Comparison of ENCODE assay signal across 8 mouse cellular contexts in genomic region chr9:62980162-62980776, GRCm38 (mm10). TPM values are rescaled to one million over a fixed set of nuclear protein-coding genes. Genes with fewer than 3 reads are reported as not detected.
A peak's percentile ranks its signal among the peaks of the same experiment; 100 is the strongest.
DNase-seq lines count a peak whose midpoint lies in the region; ATAC-seq and TF ChIP-seq lines count a peak whose summit lies in the region.

No protein-coding gene starts in this region.

- 1% methylated on average over 43 of the region's 63 CpGs for WGBS in embryonic facial prominence, embryonic 12.5 days

- peak overlapping the region; percentile 81 for H3K9ac ChIP-seq in embryonic facial prominence, embryonic 12.5 days

- H3K4me1 ChIP-seq in embryonic facial prominence, embryonic 12.5 days: peaks cover 7% of the 10 kb centered on the region

- H3K9me3 ChIP-seq in embryonic facial prominence, embryonic 12.5 days: no peaks in the 10 kb centered on the region

- peak overlapping the region; percentile 76 for H3K4me2 ChIP-seq in embryonic facial prominence, embryonic 12.5 days (replicated peaks)

- DNase-seq in T-cell, adult 2 months (ENCODE audit: low spot score): peak; percentile 8
- peak; percentile 45 to 47 for DNase-seq in heart, postnatal 14 days
- peak; percentile 29 to 43 for DNase-seq in layer of hippocampus, postnatal 14 days (ENCODE audit: low spot score in 2 of 2)
- peak; percentile 27 for DNase-seq in lung, postnatal 36 days
- peak; percentile 52 for DNase-seq in retina, embryonic 14.5 days (ENCODE audit: low spot score)
- peak; percentile 23 for DNase-seq in urinary bladder, postnatal 14 days (ENCODE audit: low spot score)

- peaks cover 49% of the 10 kb centered on the region for H3K79me2 ChIP-seq in C2C12 (ENCODE audit: control insufficient read depth, insufficient read depth)

- peak overlapping the region; percentile 98 for H3K27ac ChIP-seq in embryonic facial prominence, embryonic 12.5 days

- TF ChIP-seq CTCF in C2C12 (IDR thresholded peaks at IDR 0.05; ENCODE audit: control insufficient read depth, insufficient read depth, insufficient read length): no peak

- H3K4me3 ChIP-seq in C2C12 (ENCODE audit: insufficient read depth, poor library complexity, severe bottlenecking): peak overlapping the region; percentile 69
- H3K4me3 ChIP-seq in embryonic facial prominence, embryonic 12.5 days: peak overlapping the region; percentile 83

- H3K36me3 ChIP-seq in C2C12 (ENCODE audit: control insufficient read depth, insufficient read depth): no peaks in the 10 kb centered on the region
- no peaks in the 10 kb centered on the region for H3K36me3 ChIP-seq in embryonic facial prominence, embryonic 12.5 days

- intact Hi-C loops in heart, postnatal 14 days (cut with DNase I): loop anchor here (2.0 to 5.0 kb wide), 2 partner anchors 127 to 145 kb away; no protein-coding TSS in a partner anchor

- peaks cover 45% of the 10 kb centered on the region for H3K79me3 ChIP-seq in C2C12 (ENCODE audit: low read depth)

- H3ac ChIP-seq in C2C12 (ENCODE audit: control insufficient read depth, insufficient read length, low read depth): peak overlapping the region; percentile 54

- ATAC-seq in embryonic facial prominence, embryonic 12.5 days (ENCODE audit: insufficient number of reproducible peaks, insufficient read depth, low FRiP score, low TSS enrichment): peak; percentile 86

- H3K27me3 ChIP-seq in C2C12 (ENCODE audit: control insufficient read depth, insufficient read depth, insufficient read length): no peaks in the 10 kb centered on the region
- no peaks in the 10 kb centered on the region for H3K27me3 ChIP-seq in embryonic facial prominence, embryonic 12.5 days

TF ChIP-seq in C2C12, 6 proteins besides CTCF, POLR2A, EP300 and RAD21:
- TF ChIP-seq MYOG (IDR thresholded peaks at IDR 0.05; ENCODE audit: control insufficient read depth, extremely low read depth, insufficient read length): no peak
- no peak for TF ChIP-seq CEBPB (IDR thresholded peaks at IDR 0.05; ENCODE audit: low read depth)
- no peak for TF ChIP-seq MYOD1 (IDR thresholded peaks at IDR 0.05; ENCODE audit: control insufficient read depth, insufficient read length, low read depth)
- no peak for TF ChIP-seq USF1 (IDR thresholded peaks at IDR 0.05; ENCODE audit: low read depth)
- TF ChIP-seq MAX (IDR thresholded peaks at IDR 0.05): no peak
- TF ChIP-seq FOSL1 (IDR thresholded peaks at IDR 0.05; ENCODE audit: insufficient read depth, low read length, poor library complexity, severe bottlenecking): no peak
TF ChIP-seq in C2C12: peak in this region for 0.

RNA-seq across cellular contexts. Expression of gene Pias1, which starts 7.5 kb away (rescaled TPM):
- 5.2 TPM for polyA plus RNA-seq in C2C12 (2012; fragmentation: generic; extraction: Trizol)
- 49.3 and 51.6 TPM in 2 replicates for polyA plus RNA-seq in embryonic facial prominence, embryonic 12.5 days (2016; fragmentation: Nextera tagmentation; extraction: Ambion mirVana)
- total RNA-seq in heart, postnatal 14 days (2021): 10 to 100 TPM; 24.6 to 26.2 TPM
- total RNA-seq in layer of hippocampus, postnatal 14 days (2021): 10 to 100 TPM; 48.2 to 54.9 TPM

Comparison
In these comparisons a context has a peak if more than half of its experiments do, and no peak if none do; other contexts are left out.
1. Peak in every context shown above with its lines: DNase-seq, ATAC-seq, H3K4me3 ChIP-seq and H3K27ac ChIP-seq.